Mouse (Mus musculus): ENCODE results near the gene D1Pas1. TPM values are rescaled to one million over a fixed set of nuclear protein-coding genes. Genes with fewer than 3 reads are reported as not detected.

Gene D1Pas1
- total RNA-seq (2021), result not detected

- DNase-seq, result no peak
These were observed at the start of gene D1Pas1 for GRCm38 (mm10) chr1:186967201-186967812. D1Pas1 (plus strand) TSS chr1:186967416.

GRCm38 (mm10) chr1:186922489-186923370, 44.5 kb upstream of the D1Pas1 start:
- DNase-seq, result no peak

DNA sequence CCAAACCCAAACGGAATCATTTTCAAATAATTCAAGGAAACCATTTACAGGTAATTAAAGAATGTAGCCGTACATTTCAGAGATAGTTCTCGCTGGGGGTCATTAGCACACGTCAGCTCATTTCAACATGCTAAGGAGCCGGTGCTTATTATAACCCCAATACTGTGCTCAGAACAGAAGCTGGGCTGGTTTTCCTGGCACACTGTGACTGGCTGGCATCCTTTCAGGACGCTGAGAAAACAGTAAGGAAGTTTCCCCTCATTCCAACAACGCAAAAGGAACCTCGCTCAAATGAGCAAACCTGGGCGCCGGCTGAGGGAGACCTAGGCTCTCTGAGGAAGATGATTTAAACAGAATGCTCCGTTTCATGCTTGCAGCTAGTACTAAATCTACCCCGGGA, 43.2 kb upstream of the D1Pas1 start:
- no peak for DNase-seq

GRCm38 (mm10) chr1:186925411-186925810, 41.8 kb upstream of the D1Pas1 start:
- peak in 1 of 2 experiments; percentile 3 for DNase-seq

DNA sequence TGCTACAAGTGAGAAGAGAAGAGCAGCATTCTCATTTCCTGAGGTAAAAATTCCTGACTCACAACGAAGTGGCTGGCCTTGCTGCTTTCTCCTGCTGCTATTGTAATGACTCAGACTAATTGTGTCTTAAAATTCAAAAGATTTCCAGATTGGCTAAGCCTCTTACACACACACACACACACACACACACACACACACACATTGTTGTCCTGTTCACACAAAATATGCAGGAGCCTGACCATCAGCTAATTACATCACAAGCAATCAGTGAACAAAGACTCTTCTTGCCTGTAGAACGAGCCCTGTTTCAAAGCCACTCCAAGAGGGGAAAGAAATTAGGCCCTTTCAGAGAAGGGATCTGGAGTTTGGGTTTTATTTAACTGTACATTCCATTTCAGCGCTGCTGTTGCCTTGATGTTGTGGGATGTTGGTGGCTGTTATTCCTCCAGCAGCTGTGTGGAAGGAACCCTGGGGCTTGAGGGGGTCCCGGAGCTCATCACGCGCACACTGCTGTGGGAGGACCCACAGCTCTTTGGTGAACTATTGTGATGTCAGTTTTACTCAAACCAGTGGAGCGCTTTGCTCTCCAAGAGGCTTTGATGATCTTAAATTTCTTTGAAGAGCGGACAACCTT, 40.8 kb upstream of the D1Pas1 start:
- no peak for DNase-seq

DNA sequence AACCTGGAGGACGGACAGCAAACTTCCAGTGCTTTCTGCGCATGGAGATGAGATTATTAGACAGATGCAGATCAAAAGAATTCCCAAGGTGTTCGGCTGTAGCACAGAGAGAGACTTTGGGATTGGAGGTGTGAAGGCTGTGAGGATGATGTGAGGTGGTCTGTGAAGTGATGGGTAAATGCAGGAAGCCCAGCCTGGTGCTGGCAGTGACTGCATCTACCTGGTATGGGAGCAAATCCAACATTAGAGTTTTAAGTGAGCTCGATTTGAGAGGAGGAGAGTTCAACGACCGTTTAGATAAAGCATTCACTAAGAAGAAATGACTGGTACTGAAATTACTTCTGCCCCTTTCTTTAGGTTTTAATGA, 40.3 kb upstream of the D1Pas1 start:
- no peak for DNase-seq

DNA sequence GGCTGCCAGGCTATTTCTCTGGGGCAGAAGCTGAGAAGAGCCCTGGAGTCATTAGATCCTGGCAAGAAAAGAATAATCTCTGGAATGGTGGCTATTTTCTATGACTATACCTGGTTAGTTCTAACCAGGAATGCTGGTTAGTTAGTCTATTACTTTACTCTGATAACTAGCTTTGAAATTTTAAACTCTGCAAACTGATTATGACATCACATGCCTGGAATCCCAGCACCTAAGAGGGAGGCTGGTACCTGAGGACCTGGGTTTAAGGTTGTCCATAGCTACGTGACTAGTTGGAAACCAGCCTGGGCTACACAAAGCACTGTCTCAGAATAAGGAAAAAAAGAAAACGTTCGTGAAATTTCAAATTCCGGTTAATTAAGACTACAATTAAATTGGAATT, 39.7 kb upstream of the D1Pas1 start:
- no peak for DNase-seq

GRCm38 (mm10) chr1:186930160-186930887, 36.9 kb upstream of the D1Pas1 start:
- DNase-seq, result no peak

DNA sequence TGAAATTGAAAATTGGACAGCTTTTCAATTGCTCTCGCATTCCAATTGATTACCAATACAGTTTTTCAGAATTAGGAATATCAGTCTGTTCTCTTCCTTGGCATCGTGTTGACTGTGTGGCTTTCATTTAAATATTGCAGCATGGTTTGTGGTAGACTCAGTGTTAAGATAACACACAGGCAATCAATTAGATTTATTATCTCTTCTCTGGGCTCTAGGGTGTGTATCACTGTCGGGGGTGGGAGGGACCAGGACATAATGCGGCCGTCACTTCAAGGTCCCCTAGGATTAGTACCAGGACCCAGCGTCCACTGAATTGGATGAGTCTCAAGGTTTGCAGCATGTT, 36.4 kb upstream of the D1Pas1 start:
- DNase-seq, result no peak

GRCm38 (mm10) chr1:186934205-186934604, 33.0 kb upstream of the D1Pas1 start:
- DNase-seq, result no peak

DNA sequence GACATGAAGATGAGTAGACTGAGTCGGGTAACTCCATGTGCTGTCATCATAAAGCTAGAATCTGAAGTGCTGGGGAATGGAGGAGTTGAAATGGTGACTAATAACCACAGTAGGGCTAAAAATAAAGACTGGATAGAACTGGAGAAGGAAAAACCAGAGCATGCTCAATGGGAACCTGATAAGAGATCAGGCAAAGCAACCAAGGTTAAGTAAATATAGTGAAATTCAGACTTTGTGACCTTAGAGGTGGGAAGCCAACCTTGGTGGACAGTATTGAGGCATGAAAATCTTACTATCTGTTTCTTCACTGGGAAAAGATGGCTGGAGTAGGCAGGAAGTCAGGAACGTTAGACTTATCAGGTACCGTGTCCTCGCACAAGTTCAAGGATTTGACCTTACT, 14.8 kb upstream of the D1Pas1 start:
- no peak for DNase-seq

- no peak for DNase-seq
These were observed 12.6 kb upstream of the D1Pas1 start for GRCm38 (mm10) chr1:186954591-186954990.

- no peak for DNase-seq
These were observed 7.8 kb upstream of the D1Pas1 start for GRCm38 (mm10) chr1:186959380-186959779.

GRCm38 (mm10) chr1:186964143-186964875, 2.9 kb upstream of the D1Pas1 start:
- no peak for DNase-seq

- no peak for DNase-seq
These were observed 710 bp downstream of the D1Pas1 start for GRCm38 (mm10) chr1:186967926-186968325.

DNA sequence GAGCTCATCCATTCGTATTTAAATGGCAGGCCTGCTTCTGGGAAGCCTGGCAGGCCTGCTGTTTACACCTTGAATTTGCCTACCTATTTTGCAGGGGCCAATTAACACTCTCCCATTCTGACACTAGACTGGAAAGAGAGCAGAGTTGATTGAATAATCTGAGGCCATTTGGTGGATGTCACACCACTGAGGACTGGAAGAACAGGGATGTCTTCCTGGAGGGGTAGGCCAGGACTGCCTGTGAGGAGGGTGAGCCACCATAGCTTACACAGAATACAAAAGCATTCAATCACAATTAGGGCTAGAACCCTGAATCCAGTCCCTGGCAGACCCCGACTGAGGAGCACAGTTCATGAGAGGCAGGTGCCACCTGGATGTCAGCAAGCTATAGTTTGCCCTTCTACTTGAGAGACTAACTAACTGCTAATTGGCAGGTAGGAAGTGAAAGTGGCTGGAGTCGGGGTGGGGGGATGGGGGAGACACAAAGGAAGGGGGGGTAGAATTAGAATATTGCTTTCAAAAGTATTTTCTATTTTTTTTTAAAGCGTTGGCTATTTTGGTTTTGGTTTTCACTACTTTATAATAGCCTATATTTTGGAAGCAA, 9.8 kb downstream of the D1Pas1 start:
- DNase-seq, result no peak

DNA sequence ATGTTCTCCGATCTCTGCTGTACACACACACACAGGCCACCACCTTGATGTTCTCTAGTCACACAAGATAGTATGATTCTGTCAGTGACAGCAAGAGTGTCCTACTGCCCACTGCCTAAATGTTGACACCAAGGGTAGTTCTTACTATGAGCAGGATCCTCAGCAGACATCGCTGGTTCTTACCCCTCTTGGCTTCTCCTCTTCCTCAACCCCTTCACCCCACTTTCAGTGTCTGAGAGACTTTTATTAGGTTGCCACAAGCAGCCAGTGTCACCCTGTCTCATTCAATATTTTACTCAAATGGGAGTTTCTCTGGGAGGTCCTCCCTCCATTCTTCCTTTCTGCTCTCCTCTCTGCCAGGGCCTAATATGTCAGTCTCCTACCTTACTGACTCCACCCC, 10.6 kb downstream of the D1Pas1 start:
- DNase-seq, result no peak

- no peak for DNase-seq
These were observed 12.2 kb downstream of the D1Pas1 start for GRCm38 (mm10) chr1:186979465-186979864.

GRCm38 (mm10) chr1:186980503-186980902, 13.3 kb downstream of the D1Pas1 start:
- DNase-seq, result no peak

DNA sequence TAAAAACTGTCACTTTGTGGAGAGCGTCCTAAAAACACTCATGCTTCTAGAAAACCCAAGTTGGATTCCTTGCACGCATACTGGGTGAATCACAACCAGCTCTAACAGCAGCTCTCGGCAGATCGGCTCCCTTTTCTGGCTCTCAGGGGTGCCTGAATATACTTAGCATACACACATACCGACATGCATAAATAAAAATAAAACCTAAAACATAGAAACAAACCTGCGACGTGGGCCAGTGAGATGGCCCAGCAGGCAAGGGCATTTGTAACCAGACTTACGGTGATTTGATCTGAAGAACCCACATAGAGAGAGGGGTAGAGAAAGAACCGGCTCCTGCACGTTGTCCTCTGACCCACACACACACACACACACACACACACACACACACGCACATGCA, 17.9 kb downstream of the D1Pas1 start:
- DNase-seq, result no peak

- DNase-seq, result no peak
These were observed 18.9 kb downstream of the D1Pas1 start for GRCm38 (mm10) chr1:186986086-186986485.

DNA sequence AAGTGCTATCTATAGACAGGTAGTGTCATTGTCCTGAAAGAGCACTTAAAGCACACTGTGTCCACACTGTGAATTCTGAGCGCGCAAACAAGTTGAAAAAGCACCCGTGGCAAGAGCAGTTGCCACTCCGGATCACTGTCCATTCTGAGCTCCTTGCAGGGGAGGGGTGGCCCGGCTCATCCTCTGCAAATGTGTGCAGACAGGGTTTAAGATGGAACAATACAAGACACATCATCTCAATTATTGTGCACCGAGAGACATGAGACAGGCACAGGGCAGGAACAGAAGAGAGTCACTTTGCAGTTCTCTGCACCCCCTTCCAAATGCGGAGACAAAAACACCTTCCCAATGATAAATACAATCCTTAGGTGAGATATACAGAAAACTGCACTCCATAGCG, 19.3 kb downstream of the D1Pas1 start:
- DNase-seq, result no peak

Measured in layer of hippocampus, postnatal 36 days (tissue).